8 mouse cellular contexts compared by ENCODE assay signal in the genomic region with DNA sequence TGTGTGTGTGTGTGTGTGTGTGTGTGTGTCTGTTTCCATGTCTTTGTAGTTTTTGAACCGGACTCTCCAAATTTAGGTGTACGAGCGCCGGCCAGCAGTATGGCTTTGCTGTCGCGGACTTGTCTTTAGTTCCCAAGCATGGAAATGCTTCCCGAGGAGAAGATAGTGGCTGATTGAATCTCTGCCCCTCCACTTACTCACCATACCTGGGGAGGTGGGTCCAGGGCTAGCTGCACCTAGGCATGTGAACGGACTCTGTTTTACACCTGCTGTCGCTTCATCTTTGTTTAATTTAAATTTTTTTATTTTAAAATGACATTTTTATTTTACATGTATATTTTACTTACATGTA. TPM values are rescaled to one million over a fixed set of nuclear protein-coding genes. Genes with fewer than 3 reads are reported as not detected.
A peak's percentile ranks its signal among the peaks of the same experiment; 100 is the strongest.
DNase-seq lines count a peak whose midpoint lies in the region; ATAC-seq lines count a peak whose summit lies in the region.

No protein-coding gene starts in this region.

- no peak overlapping the region for H3K27ac ChIP-seq in heart, embryonic 16.5 days (ENCODE audit: low read length)
- no peak overlapping the region for H3K27ac ChIP-seq in embryonic facial prominence, embryonic 11.5 days (replicated peaks; ENCODE audit: low read depth, low read length)
- no peak overlapping the region; the same call in 1 of the 2 replicates for H3K27ac ChIP-seq in hindbrain, embryonic 16.5 days (ENCODE audit: low read depth, low read length)
- H3K27ac ChIP-seq in midbrain, embryonic 14.5 days (replicated peaks; ENCODE audit: low read depth, low read length), result peak overlapping the region; percentile 78

- no peaks in the 10 kb centered on the region for H3K36me3 ChIP-seq in heart, embryonic 16.5 days (ENCODE audit: control insufficient read depth, insufficient read depth)
- no peaks in the 10 kb centered on the region for H3K36me3 ChIP-seq in embryonic facial prominence, embryonic 11.5 days (replicated peaks; ENCODE audit: control insufficient read depth, insufficient read depth, low read depth, low read length)
- no peaks in the 10 kb centered on the region for H3K36me3 ChIP-seq in hindbrain, embryonic 16.5 days (ENCODE audit: control insufficient read depth, insufficient read depth, low read length)
- H3K36me3 ChIP-seq in midbrain, embryonic 14.5 days (ENCODE audit: control insufficient read depth, insufficient read depth, low read length), result no peaks in the 10 kb centered on the region

- no peak for ATAC-seq in heart, embryonic 16.5 days (replicated peaks; ENCODE audit: extremely low read depth, insufficient read depth, low FRiP score)
- no peak for ATAC-seq in embryonic facial prominence, embryonic 11.5 days (replicated peaks; ENCODE audit: insufficient number of reproducible peaks, low FRiP score, low TSS enrichment, low read depth)
- ATAC-seq in hindbrain, embryonic 16.5 days, result peak; percentile 54
- ATAC-seq in midbrain, embryonic 14.5 days (ENCODE audit: low FRiP score, low TSS enrichment), result peak; percentile 51; the same call in 1 of the 2 replicates
- ATAC-seq in inflammation-experienced regulatory T-cells, adult 6 months, result no peak

- H3K4me1 ChIP-seq in heart, embryonic 16.5 days (ENCODE audit: control insufficient read depth, insufficient read depth, low read length), result no peaks in the 10 kb centered on the region
- H3K4me1 ChIP-seq in embryonic facial prominence, embryonic 11.5 days (ENCODE audit: control insufficient read depth, insufficient read depth, low read length), result no peaks in the 10 kb centered on the region
- H3K4me1 ChIP-seq in hindbrain, embryonic 16.5 days (ENCODE audit: control insufficient read depth, insufficient read depth, low read depth, low read length), result no peaks in the 10 kb centered on the region
- 0 out of 2 replicates have a peak, but pooled peaks cover 6% of the 10 kb centered on the region for H3K4me1 ChIP-seq in midbrain, embryonic 14.5 days (ENCODE audit: control insufficient read depth, insufficient read depth, low read length)

- no peaks in the 10 kb centered on the region for H3K9me3 ChIP-seq in heart, embryonic 16.5 days (replicated peaks; ENCODE audit: control insufficient read depth, low read length)
- H3K9me3 ChIP-seq in embryonic facial prominence, embryonic 11.5 days (replicated peaks; ENCODE audit: control insufficient read depth, low read length), result no peaks in the 10 kb centered on the region
- H3K9me3 ChIP-seq in hindbrain, embryonic 16.5 days (ENCODE audit: control insufficient read depth, low read length), result no peaks in the 10 kb centered on the region
- H3K9me3 ChIP-seq in midbrain, embryonic 14.5 days (ENCODE audit: control insufficient read depth, low read length), result no peaks in the 10 kb centered on the region

- H3K27me3 ChIP-seq in heart, embryonic 16.5 days (ENCODE audit: control insufficient read depth, insufficient read depth, low read length), result no peaks in the 10 kb centered on the region
- no peaks in the 10 kb centered on the region for H3K27me3 ChIP-seq in embryonic facial prominence, embryonic 11.5 days (ENCODE audit: control insufficient read depth, insufficient read depth, low read length)
- H3K27me3 ChIP-seq in hindbrain, embryonic 16.5 days (replicated peaks; ENCODE audit: control insufficient read depth, insufficient read depth, low read length), result no peaks in the 10 kb centered on the region
- H3K27me3 ChIP-seq in midbrain, embryonic 14.5 days (ENCODE audit: control insufficient read depth, insufficient read depth, low read length), result no peaks in the 10 kb centered on the region

- no peak for DNase-seq in heart, postnatal 4 days
- DNase-seq in embryonic facial prominence, embryonic 11.5 days (ENCODE audit: low spot score), result peak; percentile 1
- DNase-seq in midbrain, embryonic 14.5 days, result no peak
- no peak for DNase-seq in layer of hippocampus, postnatal 36 days
- no peak for DNase-seq in right cerebral cortex, adult 2 months (ENCODE audit: low spot score in 2 of 2)

- peak overlapping the region; percentile 51 for H3K4me3 ChIP-seq in heart, embryonic 16.5 days (ENCODE audit: low read length)
- H3K4me3 ChIP-seq in embryonic facial prominence, embryonic 11.5 days (ENCODE audit: low read depth, low read length), result peak overlapping the region; percentile 47
- peak overlapping the region; percentile 57 for H3K4me3 ChIP-seq in hindbrain, embryonic 16.5 days (ENCODE audit: low read length)
- peak overlapping the region; percentile 50 for H3K4me3 ChIP-seq in midbrain, embryonic 14.5 days (replicated peaks; ENCODE audit: low read depth, low read length)

- no peak overlapping the region for H3K9ac ChIP-seq in heart, embryonic 16.5 days (ENCODE audit: low read length)
- H3K9ac ChIP-seq in embryonic facial prominence, embryonic 11.5 days (replicated peaks; ENCODE audit: low read length), result peak overlapping the region; percentile 73
- peak overlapping the region; percentile 87 for H3K9ac ChIP-seq in hindbrain, embryonic 16.5 days (ENCODE audit: low read depth, low read length)
- peak overlapping the region; percentile 81 for H3K9ac ChIP-seq in midbrain, embryonic 14.5 days (replicated peaks; ENCODE audit: low read length)

- peak overlapping the region; percentile 74 for H3K4me2 ChIP-seq in heart, embryonic 16.5 days (ENCODE audit: low read depth, low read length)
- peak overlapping the region; percentile 73 for H3K4me2 ChIP-seq in embryonic facial prominence, embryonic 11.5 days (ENCODE audit: low read depth, low read length)
- peak overlapping the region; percentile 60 for H3K4me2 ChIP-seq in hindbrain, embryonic 16.5 days (ENCODE audit: low read length)
- H3K4me2 ChIP-seq in midbrain, embryonic 14.5 days (ENCODE audit: low read length), result peak overlapping the region; percentile 67

- 37% methylated on average over 9 of the region's 9 CpGs for WGBS in heart, embryonic 16.5 days
- WGBS in embryonic facial prominence, embryonic 11.5 days, result 36% methylated on average over 9 of the region's 9 CpGs
- WGBS in hindbrain, embryonic 16.5 days, result 29% methylated on average over 9 of the region's 9 CpGs
- WGBS in midbrain, embryonic 14.5 days, result 37% methylated on average over 9 of the region's 9 CpGs

RNA-seq across cellular contexts. Expression of a gene that starts 29.7 kb away (rescaled TPM):
- 1.2 and 1.5 TPM in 2 replicates for polyA plus RNA-seq in heart, embryonic 16.5 days (2015; fragmentation: Nextera tagmentation; extraction: Ambion mirVana)
- total RNA-seq in heart, postnatal 4 days (2021), result 1 to 10 TPM; 3.3 to 3.4 TPM
- polyA plus RNA-seq in embryonic facial prominence, embryonic 11.5 days (2014; fragmentation: Nextera tagmentation; extraction: Ambion mirVana), result 3.2 and 3.6 TPM in 2 replicates
- polyA plus RNA-seq in hindbrain, embryonic 16.5 days (2015; fragmentation: Nextera tagmentation; extraction: Ambion mirVana), result 2.2 and 2.9 TPM in 2 replicates
- 4.0 and 7.1 TPM in 2 replicates for polyA plus RNA-seq in midbrain, embryonic 14.5 days (2014; fragmentation: Nextera tagmentation; extraction: Ambion mirVana)
- 1 to 10 TPM in 2 of 3 experiments, under 1 TPM in 1; 0.67 to 1.4 (median 1.4) TPM for polyA plus RNA-seq in inflammation-experienced regulatory T-cells, adult 6 months (2017; shearing (Covaris generic))
- 1 to 10 TPM; 3.7 to 3.9 TPM for total RNA-seq in layer of hippocampus, postnatal 36 days (2021)

Comparison
In these comparisons a context has a peak if more than half of its experiments do, and no peak if none do; other contexts are left out.
1. ATAC-seq: peak in hindbrain, embryonic 16.5 days (single experiment) and midbrain, embryonic 14.5 days (single experiment); none in heart, embryonic 16.5 days (single experiment), embryonic facial prominence, embryonic 11.5 days (single experiment) and inflammation-experienced regulatory T-cells, adult 6 months (single experiment).
2. Peak in every context shown above with its lines, with median percentiles within 50 percentile points of each other: H3K4me2 ChIP-seq and H3K4me3 ChIP-seq.